Mouse (Mus musculus) small intestine, adult 2 months (tissue): ENCODE measurements around the gene Hic1.

Source experiments
- CTCF ChIP-seq: fragments of 200-500 bp; IDR thresholded peaks from 2 replicates; pipeline ENCODE4 v1.5.1; 2012; ENCODE audit warnings: low read depth, mild to moderate bottlenecking, control low read depth, inconsistent platforms, low read length, moderate library complexity, mixed read lengths; ENCODE audit not compliant: insufficient replicate concordance, insufficient read length; ENCODE audit errors: extremely low read depth
- POLR2A ChIP-seq: fragments of 200-500 bp; IDR thresholded peaks from 2 replicates; pipeline ENCODE4 v1.6.1; 2012; ENCODE audit warnings: low read depth, mild to moderate bottlenecking, control low read depth, inconsistent platforms, low read length, moderate library complexity

GRCm38 (mm10) chr11:75159564-75159963 is 9.8 kb downstream of the Hic1 start:
- TF ChIP-seq POLR2A (no peak), CTCF (peak; percentile 54; the same call in 1 of the 2 replicates)
